ENCODE assay signal across 7 mouse cellular contexts in genomic region chr4:130896372-130896771, GRCm38 (mm10). TPM values are rescaled to one million over a fixed set of nuclear protein-coding genes. Genes with fewer than 3 reads are reported as not detected.
DNase-seq lines count a peak whose midpoint lies in the region; ATAC-seq and TF ChIP-seq lines count a peak whose summit lies in the region.

No protein-coding gene starts in this region.

- H3K36me3 ChIP-seq in hindbrain, postnatal 0 days (ENCODE audit: insufficient read depth, low read length), result no peaks in the 10 kb centered on the region
- H3K36me3 ChIP-seq in hindbrain, embryonic 13.5 days, result no peaks in the 10 kb centered on the region
- H3K36me3 ChIP-seq in CH12.LX (replicated peaks in 1 of 2; ENCODE audit: control insufficient read depth in 1 of 2, insufficient read depth in 1 of 2, low read length in 1 of 2), result no peaks in the 10 kb centered on the region
- H3K36me3 ChIP-seq in thymus, adult 2 months (ENCODE audit: control insufficient read depth, insufficient read depth, low read length), result no peaks in the 10 kb centered on the region

- in situ Hi-C loops in CH12.LX (cut with MboI; ENCODE audit: low pct_ligation_motif_present, low pct_unique_long_range_greater_than_20kb, low sequenced_read_pairs), result no loop called here

- H3K4me3 ChIP-seq in hindbrain, postnatal 0 days (ENCODE audit: low read length), result no peak overlapping the region
- no peak overlapping the region for H3K4me3 ChIP-seq in hindbrain, embryonic 13.5 days
- H3K4me3 ChIP-seq in CH12.LX (replicated peaks in 1 of 3; ENCODE audit: low read depth in 2 of 3, low read length in 2 of 3, poor library complexity in 1 of 3), result no peak overlapping the region
- no peak overlapping the region for H3K4me3 ChIP-seq in embryonic fibroblast, embryonic 13.5 days (ENCODE audit: insufficient read depth, low read length)
- no peak overlapping the region for H3K4me3 ChIP-seq in thymus, adult 2 months (ENCODE audit: control insufficient read depth, insufficient read depth, low read length)

- no peak for TF ChIP-seq POLR2A in CH12.LX (IDR thresholded peaks at IDR 0.05; ENCODE audit: low read depth, low read length)
- no peak for TF ChIP-seq POLR2A in embryonic fibroblast, embryonic 13.5 days (IDR thresholded peaks at IDR 0.05; ENCODE audit: low read depth, low read length)
- TF ChIP-seq POLR2A in thymus, adult 2 months (IDR thresholded peaks at IDR 0.05; ENCODE audit: control insufficient read depth, extremely low read depth, insufficient read depth, low read length, poor library complexity), result no peak

- no peak for ATAC-seq in hindbrain, postnatal 0 days
- ATAC-seq in hindbrain, embryonic 13.5 days (ENCODE audit: low FRiP score), result no peak
- ATAC-seq in megakaryocyte, adult 5-6 weeks (ENCODE audit: poor library complexity, severe bottlenecking), result peak; percentile 71

- H3K9me3 ChIP-seq in hindbrain, postnatal 0 days (ENCODE audit: low read length), result no peaks in the 10 kb centered on the region
- H3K9me3 ChIP-seq in hindbrain, embryonic 13.5 days, result no peaks in the 10 kb centered on the region
- peaks cover 4% of the 10 kb centered on the region for H3K9me3 ChIP-seq in CH12.LX (replicated peaks; ENCODE audit: low read length)

- WGBS in hindbrain, postnatal 0 days, result 71% methylated on average over 2 of the region's 2 CpGs
- WGBS in hindbrain, embryonic 13.5 days, result 81% methylated on average over 2 of the region's 2 CpGs
- 53% methylated on average over 2 of the region's 2 CpGs for WGBS in thymus, adult 2 months

- dilution Hi-C loops in CH12.LX (cut with MboI; ENCODE audit: extremely low pct_ligation_motif_present, extremely low pct_unique_long_range_greater_than_20kb, low sequenced_read_pairs), result no loop called here

- no peak overlapping the region for H3K4me2 ChIP-seq in hindbrain, postnatal 0 days (ENCODE audit: low read depth, low read length)
- no peak overlapping the region for H3K4me2 ChIP-seq in hindbrain, embryonic 13.5 days
- no peak overlapping the region for H3K4me2 ChIP-seq in CH12.LX (ENCODE audit: insufficient read depth, low read depth, poor library complexity, severe bottlenecking)

- no peaks in the 10 kb centered on the region for H3K4me1 ChIP-seq in hindbrain, postnatal 0 days (ENCODE audit: insufficient read depth, low read length)
- H3K4me1 ChIP-seq in hindbrain, embryonic 13.5 days (replicated peaks), result peaks cover 5% of the 10 kb centered on the region; the same call in 1 of the 2 replicates
- peaks cover 42 to 50% of the 10 kb centered on the region in 2 experiments for H3K4me1 ChIP-seq in CH12.LX (ENCODE audit: control insufficient read depth in 1 of 2, insufficient read depth in 2 of 2)
- H3K4me1 ChIP-seq in embryonic fibroblast, embryonic 13.5 days (ENCODE audit: control insufficient read depth, insufficient read depth, low read length), result no peaks in the 10 kb centered on the region
- peaks cover 20% of the 10 kb centered on the region for H3K4me1 ChIP-seq in thymus, adult 2 months (replicated peaks; ENCODE audit: control insufficient read depth, insufficient read depth, low read length)

- no peaks in the 10 kb centered on the region for H3K27me3 ChIP-seq in hindbrain, postnatal 0 days (ENCODE audit: insufficient read depth, low read length)
- H3K27me3 ChIP-seq in hindbrain, embryonic 13.5 days, result peaks cover 18% of the 10 kb centered on the region
- peaks cover 25% of the 10 kb centered on the region for H3K27me3 ChIP-seq in CH12.LX (replicated peaks)
- no peaks in the 10 kb centered on the region for H3K27me3 ChIP-seq in thymus, adult 2 months (ENCODE audit: control insufficient read depth, insufficient read depth, low read length)

- H3K9ac ChIP-seq in hindbrain, postnatal 0 days (replicated peaks; ENCODE audit: low read length), result no peak overlapping the region
- no peak overlapping the region for H3K9ac ChIP-seq in hindbrain, embryonic 13.5 days
- H3K9ac ChIP-seq in CH12.LX (ENCODE audit: insufficient read depth, low read depth), result no peak overlapping the region

- DNase-seq in hindbrain, postnatal 0 days (ENCODE audit: low spot score), result peak; percentile 72
- DNase-seq in B cell, adult 2 months, result peak; percentile 85 to 89
- peak; percentile 80 for DNase-seq in CH12.LX (ENCODE audit: extremely low read depth)
- DNase-seq in thymus, adult 2 months, result peak; percentile 85

- peak; percentile 93 for TF ChIP-seq CTCF in hindbrain, postnatal 0 days (IDR thresholded peaks at IDR 0.05; ENCODE audit: low read depth)
- TF ChIP-seq CTCF in CH12.LX (conservative IDR thresholded peaks at IDR 0.05 in 1 of 2, IDR thresholded peaks at IDR 0.05 in 1 of 2; ENCODE audit: low read depth in 2 of 2, low read length in 2 of 2), result peak; percentile 69 to 96; a peak in 3 of 4 replicates
- peak; percentile 23; the same call in 1 of the 2 replicates for TF ChIP-seq CTCF in embryonic fibroblast, embryonic 13.5 days (IDR thresholded peaks at IDR 0.05; ENCODE audit: borderline replicate concordance, insufficient read depth, low read length)
- peak; percentile 64; the same call in 1 of the 2 replicates for TF ChIP-seq CTCF in thymus, adult 2 months (IDR thresholded peaks at IDR 0.05; ENCODE audit: borderline replicate concordance, control insufficient read depth, extremely low read depth, insufficient read depth, low read length, poor library complexity)

- H3K79me2 ChIP-seq in CH12.LX (replicated peaks; ENCODE audit: control insufficient read depth, extremely low read depth, insufficient read depth, poor library complexity, severe bottlenecking), result no peaks in the 10 kb centered on the region

- TF ChIP-seq RAD21 in CH12.LX (IDR thresholded peaks at IDR 0.05; ENCODE audit: low read depth, low read length), result peak; percentile 98

- no peak for TF ChIP-seq EP300 in CH12.LX (IDR thresholded peaks at IDR 0.05; ENCODE audit: low read length)

- no peak overlapping the region for H3K27ac ChIP-seq in hindbrain, postnatal 0 days
- H3K27ac ChIP-seq in hindbrain, embryonic 13.5 days, result no peak overlapping the region
- H3K27ac ChIP-seq in CH12.LX (ENCODE audit: insufficient read depth, low read depth), result no peak overlapping the region
- no peak overlapping the region for H3K27ac ChIP-seq in embryonic fibroblast, embryonic 13.5 days (ENCODE audit: insufficient read depth, low read length)
- H3K27ac ChIP-seq in thymus, adult 2 months (ENCODE audit: control insufficient read depth, insufficient read depth, low read length), result no peak overlapping the region

TF ChIP-seq in CH12.LX, 34 proteins besides CTCF, POLR2A, EP300 and RAD21 (continues in another document):
- TF ChIP-seq CHD1 (IDR thresholded peaks at IDR 0.05; ENCODE audit: low read depth, low read length), result no peak
- TF ChIP-seq IRF4 (IDR thresholded peaks at IDR 0.05; ENCODE audit: low read depth, low read length), result peak; percentile 34; the same call in 1 of the 2 replicates
- TF ChIP-seq UBTF (IDR thresholded peaks at IDR 0.05; ENCODE audit: low read depth, low read length), result no peak
- no peak for TF ChIP-seq USF1 (IDR thresholded peaks at IDR 0.05; ENCODE audit: low read depth, low read length)
- 0 out of 2 replicates have a peak, but pooled peaks have one; percentile 5 for TF ChIP-seq ETS1 (conservative IDR thresholded peaks at IDR 0.05; ENCODE audit: low read depth, low read length)
- no peak for TF ChIP-seq POLR2AphosphoS2 (IDR thresholded peaks at IDR 0.05; ENCODE audit: low read depth, low read length)
- TF ChIP-seq MXI1 (IDR thresholded peaks at IDR 0.05; ENCODE audit: low read depth, low read length), result no peak; the same call in 1 of the 2 replicates
- TF ChIP-seq SIN3A (IDR thresholded peaks at IDR 0.05; ENCODE audit: low read length), result 0 out of 2 replicates have a peak, but pooled peaks have one; percentile 19
- no peak for TF ChIP-seq MAFK (IDR thresholded peaks at IDR 0.05; ENCODE audit: insufficient replicate concordance, low read length)
- peak; percentile 40; the same call in 1 of the 2 replicates for TF ChIP-seq MYC (IDR thresholded peaks at IDR 0.05; ENCODE audit: low read depth, low read length)
- no peak for TF ChIP-seq ZKSCAN1 (IDR thresholded peaks at IDR 0.05; ENCODE audit: borderline replicate concordance, low read depth, low read length)
- TF ChIP-seq MAX (IDR thresholded peaks at IDR 0.05; ENCODE audit: low read length), result no peak
- TF ChIP-seq ZNF384 (IDR thresholded peaks at IDR 0.05; ENCODE audit: low read depth, low read length), result no peak
- TF ChIP-seq HCFC1 (IDR thresholded peaks at IDR 0.05; ENCODE audit: low read depth, low read length), result no peak
- TF ChIP-seq MEF2A (IDR thresholded peaks at IDR 0.05; ENCODE audit: borderline replicate concordance, low read depth, low read length), result peak; percentile 40; the same call in 1 of the 2 replicates
- TF ChIP-seq ZC3H11A (IDR thresholded peaks at IDR 0.05; ENCODE audit: low read depth, low read length), result peak; percentile 98
- no peak for TF ChIP-seq JUND (conservative IDR thresholded peaks at IDR 0.05; ENCODE audit: low read depth, low read length)
- TF ChIP-seq USF2 (conservative IDR thresholded peaks at IDR 0.05; ENCODE audit: low read depth, low read length), result no peak

RNA-seq across cellular contexts. Expression of gene Laptm5, which starts 16.6 kb away (rescaled TPM):
- 42.8 and 71.4 TPM in 2 replicates for total RNA-seq in hindbrain, postnatal 0 days (2014; rRNA removed)
- polyA plus RNA-seq in hindbrain, postnatal 0 days (2015; fragmentation: Nextera tagmentation; extraction: Ambion mirVana), result 40.8 and 43.1 TPM in 2 replicates
- polyA plus RNA-seq in hindbrain, embryonic 13.5 days (2015; fragmentation: Nextera tagmentation; extraction: Ambion mirVana), result 29.4 and 31.4 TPM in 2 replicates
- total RNA-seq in CH12.LX (2012; rRNA removed) (182 and 225 TPM in 2 replicates), CH12.LX (2014; rRNA removed) (32.3 and 41.1 TPM in 2 replicates)
- 486 and 594 TPM in 2 replicates for polyA plus RNA-seq in CH12.LX (2012; ENCODE audit: insufficient read length, low read depth)
- polyA plus RNA-seq in embryonic fibroblast, embryonic 13.5 days (2011; ENCODE audit: insufficient read length, low read depth, missing spikeins), result 0.50 and 10.8 TPM in 2 replicates
- 1,039 and 1,095 TPM in 2 replicates for total RNA-seq in megakaryocyte, adult 5-6 weeks (2015)
- total RNA-seq in megakaryocyte, adult 5-6 weeks (2017), result 312 and 362 TPM in 2 replicates
- 1,867 and 1,969 TPM in 2 replicates for polyA plus RNA-seq in thymus, adult 2 months (2012; rRNA removed)

RNA-seq across cellular contexts. Expression of gene Matn1, which starts 47.8 kb away (rescaled TPM):
- 0.26 and 0.90 TPM in 2 replicates for total RNA-seq in hindbrain, postnatal 0 days (2014; rRNA removed)
- polyA plus RNA-seq in hindbrain, postnatal 0 days (2015; fragmentation: Nextera tagmentation; extraction: Ambion mirVana), result 0.71 and 1.2 TPM in 2 replicates
- 0.71 and 1.9 TPM in 2 replicates for polyA plus RNA-seq in hindbrain, embryonic 13.5 days (2015; fragmentation: Nextera tagmentation; extraction: Ambion mirVana)
- total RNA-seq in CH12.LX (2012; rRNA removed), result 1.8 and 3.5 TPM in 2 replicates
- 0.30 and 0.52 TPM in 2 replicates for total RNA-seq in CH12.LX (2014; rRNA removed)
- polyA plus RNA-seq in CH12.LX (2012; ENCODE audit: insufficient read length, low read depth), result 0.37 and 0.76 TPM in 2 replicates
- not detected in 2 replicates for polyA plus RNA-seq in embryonic fibroblast, embryonic 13.5 days (2011; ENCODE audit: insufficient read length, low read depth, missing spikeins)
- total RNA-seq in megakaryocyte, adult 5-6 weeks (2015), result not detected in 2 replicates
- total RNA-seq in megakaryocyte, adult 5-6 weeks (2017), result not detected in 2 replicates
- 2.1 and 2.2 TPM in 2 replicates for polyA plus RNA-seq in thymus, adult 2 months (2012; rRNA removed)

Comparison
In these comparisons a context has a peak if more than half of its experiments do, and no peak if none do; other contexts are left out.
1. CTCF ChIP-seq: peak in every context shown above with its lines; median percentile 93 in hindbrain, postnatal 0 days; 82 in CH12.LX; 64 in thymus, adult 2 months; 23 in embryonic fibroblast, embryonic 13.5 days.
2. RNA of gene Laptm5, which starts 16.6 kb away (polyA plus RNA-seq): 1,867 to 1,969 TPM in thymus, adult 2 months and 486 to 594 TPM in CH12.LX; 40.8 to 43.1 TPM in hindbrain, postnatal 0 days, 29.4 to 31.4 TPM in hindbrain, embryonic 13.5 days and 0.50 to 10.8 TPM in embryonic fibroblast, embryonic 13.5 days; every median in the first group is over 10 times any median in the second.
3. Peak in every context shown above with its lines, with median percentiles within 50 percentile points of each other: DNase-seq.